Mouse (Mus musculus) neutrophil, adult 65 days (primary cell): ENCODE measurements around the gene Med28. TPM values are rescaled to one million over a fixed set of nuclear protein-coding genes. Genes with fewer than 3 reads are reported as not detected.

ENCODE experiments used
- total RNA-seq: library from RNA; stranded (reverse); gene quantifications from 2 replicates; pipeline ENCODE4 v1.2.4, GENCODE M21; 2023

Gene Med28
- total RNA-seq: 50.8 and 51.9 TPM in 2 replicates

DNA sequence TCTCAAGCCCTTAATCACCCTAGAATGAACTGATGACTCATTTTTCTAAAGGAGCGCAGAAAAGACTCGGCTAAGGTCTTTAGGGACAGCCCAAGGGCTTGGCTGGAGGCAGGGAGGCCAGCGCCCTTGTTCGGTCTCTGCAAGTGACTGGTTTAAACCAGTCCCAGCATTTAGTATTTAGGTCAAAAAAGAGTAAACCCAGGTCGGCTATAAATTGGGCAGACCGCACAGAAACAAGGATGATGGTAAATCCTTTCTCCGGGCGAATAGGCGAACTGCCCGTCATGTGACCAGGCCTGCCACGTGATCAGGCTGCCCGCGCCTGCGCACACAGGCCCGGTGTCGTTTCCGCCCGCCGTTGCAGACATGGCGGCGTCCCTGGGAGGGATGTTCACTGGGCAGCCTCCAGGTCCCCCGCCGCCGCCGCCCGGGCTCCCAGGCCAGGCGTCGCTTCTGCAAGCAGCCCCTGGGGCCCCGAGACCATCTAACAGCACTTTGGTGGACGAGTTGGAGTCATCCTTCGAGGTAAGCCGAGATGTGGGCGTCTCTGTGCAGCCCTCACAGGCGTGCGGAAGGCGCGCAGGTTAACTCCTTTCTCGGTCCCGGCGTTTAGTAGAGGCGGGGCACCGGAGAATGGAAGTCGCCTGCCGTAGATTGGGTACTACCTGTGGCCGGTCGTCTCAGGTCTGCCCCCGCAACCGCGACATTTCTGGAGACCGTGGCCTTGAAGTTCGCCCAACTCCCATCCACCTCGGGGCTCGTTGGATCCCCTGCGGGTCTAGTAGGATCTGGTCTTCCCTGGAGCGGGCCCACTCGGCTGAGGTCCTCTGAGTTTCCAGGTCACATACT, at the start of gene Med28:
Med28 (plus strand) TSS at position 270 of the 849 bp plus-strand sequence.

DNA sequence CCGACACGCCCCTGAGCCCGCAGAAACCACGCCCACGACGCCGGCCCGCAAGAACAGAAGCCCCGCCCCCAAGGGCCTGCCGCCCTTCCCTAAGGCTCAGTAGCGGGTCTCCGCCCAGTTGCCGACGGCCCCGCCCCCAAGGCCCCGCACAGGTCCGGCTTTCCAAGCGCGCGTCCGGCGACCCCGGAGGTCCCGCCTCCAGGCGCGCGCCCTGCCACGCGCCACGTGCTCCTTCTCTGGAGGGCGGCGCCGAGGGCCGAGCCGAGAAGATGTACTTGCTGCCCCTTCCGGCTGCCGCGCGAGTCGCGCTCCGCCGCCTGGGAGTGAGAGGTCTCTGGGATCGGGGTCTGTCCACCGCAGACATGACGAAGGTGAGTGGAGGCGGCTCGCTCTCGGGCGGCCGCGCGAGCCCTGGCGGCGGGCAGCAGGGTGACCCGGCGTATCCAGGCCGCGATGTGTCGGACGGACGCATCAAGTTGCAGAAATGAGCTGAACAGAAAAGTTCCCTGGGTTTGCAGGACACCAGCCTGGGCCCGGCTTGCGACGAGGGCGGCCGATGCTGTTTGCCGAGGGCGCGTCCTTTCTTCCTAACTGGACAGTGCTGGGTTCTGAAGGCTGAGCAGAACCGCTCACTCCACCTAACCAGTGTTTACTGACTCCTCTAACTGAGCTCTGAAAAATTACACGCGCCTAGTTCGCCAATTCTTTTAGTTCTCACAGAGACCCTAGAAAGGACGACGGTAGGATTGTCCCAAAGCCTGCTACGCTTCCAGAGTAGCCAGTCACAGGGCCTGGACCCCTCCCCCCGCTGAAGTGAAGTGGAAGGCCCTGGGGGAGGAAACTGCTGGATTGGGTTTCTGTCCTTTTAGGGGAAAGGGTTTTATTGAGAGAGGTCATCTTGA, 26.6 kb upstream of the Med28 start, which contains the start of gene Lap3:
Lap3 (plus strand) TSS at position 184 of the 902 bp plus-strand sequence.

Other genes starting within 250 kb of the Med28 start
- gene Qdpr, start 70.0 kb upstream of the Med28 start, total RNA-seq: 8.7 and 14.9 TPM in 2 replicates
- gene Clrn2, start 66.5 kb upstream of the Med28 start, total RNA-seq: not detected in 2 replicates
- 12.9 and 13.8 TPM in 2 replicates for gene Lap3, start 26.9 kb upstream of the Med28 start, total RNA-seq
- gene Fam184b, start 119.4 kb downstream of the Med28 start, total RNA-seq: not detected in 2 replicates
- gene Ncapg, start 149.7 kb downstream of the Med28 start, total RNA-seq: 29.7 and 33.7 TPM in 2 replicates